Mouse (Mus musculus) heart, adult 11 months (tissue): Measurements from ENCODE around the gene Fbxo3.
"Not testable (repeated sequence)": the region's sequence is repeated elsewhere in the genome, so short reads cannot be mapped to it uniquely, and the experiment has no call there.

Source experiments
- DNase-seq: peaks from one replicate; pipeline ENCODE4 v3.0.0; 2022

The Fbxo3 gene

DNA sequence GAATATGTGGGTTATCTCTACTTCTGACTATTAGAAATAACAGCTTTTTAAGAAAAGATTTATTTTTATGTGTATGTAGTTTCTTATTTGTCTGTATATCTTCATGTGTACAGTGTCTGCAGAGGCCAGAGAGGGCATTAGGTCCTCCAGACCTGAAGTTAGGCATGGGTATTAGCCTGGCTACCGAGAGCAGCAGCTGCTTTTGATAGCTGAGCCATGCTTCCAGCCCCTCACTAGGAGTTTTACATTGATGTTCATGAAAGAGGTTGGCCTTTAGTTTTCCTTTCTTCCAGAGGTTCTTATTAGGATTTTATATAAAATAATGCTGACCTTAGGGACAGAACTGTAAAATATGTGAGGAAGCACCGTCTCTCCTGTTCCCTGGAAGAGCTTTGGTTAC lies 10.7 kb downstream of the Fbxo3 start:
- peak; percentile 51 for DNase-seq

DNA sequence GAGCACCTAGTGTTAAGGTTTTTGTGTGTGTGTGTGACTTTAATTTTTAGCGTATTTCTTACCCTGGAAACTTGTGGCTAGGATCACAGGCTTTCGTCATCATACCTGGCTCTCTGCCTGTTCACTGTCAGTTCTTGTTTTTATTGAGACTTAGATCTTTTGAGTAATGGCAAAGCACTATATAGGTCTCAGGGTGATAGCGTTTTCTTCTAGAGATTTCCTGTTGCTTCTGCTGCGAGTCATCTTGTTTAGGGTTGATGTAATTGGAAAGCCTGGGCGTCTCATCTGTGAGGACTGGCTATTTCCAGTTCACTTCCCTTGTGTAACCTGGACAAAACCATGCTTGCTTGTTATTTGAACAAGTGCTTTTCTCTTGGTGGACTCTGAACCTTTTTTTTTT lies 14.1 kb downstream of the Fbxo3 start:
- DNase-seq = peak; percentile 55

DNA sequence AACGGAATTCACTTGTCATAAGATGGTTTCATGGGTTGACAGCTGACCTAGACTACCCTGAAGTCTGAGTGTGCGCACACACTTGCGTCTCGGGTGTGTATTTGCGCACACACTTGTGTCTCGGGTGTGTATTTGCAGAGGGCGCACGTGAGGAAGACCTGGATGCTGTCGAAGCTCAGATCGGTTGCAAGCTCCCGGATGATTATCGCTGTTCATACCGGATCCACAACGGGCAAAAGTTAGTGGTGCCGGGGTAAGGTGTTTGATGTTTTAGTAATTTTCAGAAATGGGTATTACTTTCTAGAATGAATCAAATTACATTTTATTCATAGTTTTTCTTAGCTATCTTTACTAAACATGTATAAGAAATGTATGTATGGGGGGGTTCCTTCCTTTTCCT lies 15.2 kb downstream of the Fbxo3 start:
- DNase-seq = peak; percentile 66

DNA sequence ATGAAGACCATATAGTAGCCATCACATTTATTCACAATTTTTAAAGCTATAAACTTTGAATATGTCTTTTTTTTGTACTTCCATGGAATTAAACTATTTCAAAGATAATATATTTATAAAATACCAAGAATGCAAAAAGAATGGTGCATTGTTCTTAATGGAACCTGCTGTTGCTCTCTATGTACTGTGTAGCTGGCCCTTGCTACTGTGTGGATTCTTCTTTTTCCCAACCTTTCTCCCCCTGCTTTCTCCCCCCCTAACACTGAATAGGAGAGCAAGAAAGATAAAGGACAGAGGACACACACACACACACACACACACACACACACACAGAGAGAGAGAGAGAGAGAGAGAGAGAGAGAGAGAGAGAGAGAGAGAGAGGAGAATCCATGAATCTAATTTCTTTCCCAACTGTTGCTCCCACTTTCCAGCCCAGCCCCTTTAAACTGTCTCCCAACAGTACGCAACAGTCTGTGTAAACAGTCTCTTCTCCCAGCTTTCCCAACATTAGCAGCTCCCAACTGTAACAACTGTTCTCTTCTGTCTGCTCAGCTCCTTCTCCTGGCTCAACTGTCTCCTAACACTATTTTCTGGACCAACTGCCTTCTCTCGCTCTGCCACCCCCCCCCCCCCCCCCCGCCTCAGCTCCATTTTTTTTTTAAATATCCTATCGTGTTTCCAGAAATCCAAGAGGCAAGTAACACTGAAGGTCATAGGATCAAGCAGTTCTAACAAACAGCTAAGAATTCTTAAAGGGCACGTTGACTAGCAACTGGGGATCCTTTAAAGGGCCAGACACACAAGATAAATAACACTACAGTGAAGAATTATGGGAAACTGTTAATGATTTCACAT lies 16.3 kb downstream of the Fbxo3 start:
- DNase-seq = peak; percentile 63

DNA sequence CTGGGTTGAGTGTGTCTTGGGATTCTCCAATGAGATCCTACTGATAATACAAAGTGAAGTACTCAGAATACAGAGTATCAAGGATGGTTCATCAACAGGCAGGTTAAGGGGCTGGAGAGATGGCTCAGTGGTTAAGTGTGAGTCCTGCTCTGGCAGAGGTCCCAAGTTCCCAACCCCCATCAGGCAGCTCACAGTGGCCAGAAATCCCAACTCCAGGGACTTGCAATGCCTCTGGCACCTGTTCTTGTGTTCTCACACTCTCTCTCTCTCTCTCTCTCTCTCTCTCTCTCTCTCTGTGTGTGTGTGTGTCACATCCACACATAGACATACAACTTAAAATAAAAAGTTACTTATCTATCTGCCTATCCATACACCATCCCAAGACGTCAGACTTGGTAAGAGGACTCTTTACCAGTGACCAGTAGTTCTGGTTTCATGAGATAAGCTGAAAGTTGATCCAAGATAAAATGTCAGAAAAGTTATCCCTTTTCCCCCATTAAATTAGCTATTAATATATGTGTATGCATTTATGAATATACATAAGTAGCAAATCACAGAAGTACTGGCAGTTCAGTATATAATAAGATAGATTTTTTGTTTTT lies 17.1 kb downstream of the Fbxo3 start:
- DNase-seq = peak; percentile 76

DNA sequence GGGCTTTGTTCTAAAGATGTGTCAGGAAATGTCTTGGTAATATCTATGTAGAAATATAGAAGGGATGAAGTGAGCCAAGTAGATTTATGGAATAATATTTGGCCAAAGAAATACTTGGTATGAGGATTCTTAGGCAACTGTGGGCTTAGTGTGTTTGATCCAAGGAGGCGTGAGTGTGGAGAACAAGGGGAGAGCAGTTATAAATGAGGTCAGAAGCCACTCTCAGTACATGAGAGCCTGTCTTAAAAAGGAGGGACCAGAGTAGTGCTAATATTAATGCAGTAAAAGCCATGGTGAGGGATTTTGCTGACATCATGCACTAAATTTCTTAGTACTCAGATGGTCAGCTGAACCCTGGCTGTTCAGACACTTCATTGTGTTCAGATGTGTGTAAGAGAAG lies 30.9 kb downstream of the Fbxo3 start:
- DNase-seq = peak; percentile 19

DNA sequence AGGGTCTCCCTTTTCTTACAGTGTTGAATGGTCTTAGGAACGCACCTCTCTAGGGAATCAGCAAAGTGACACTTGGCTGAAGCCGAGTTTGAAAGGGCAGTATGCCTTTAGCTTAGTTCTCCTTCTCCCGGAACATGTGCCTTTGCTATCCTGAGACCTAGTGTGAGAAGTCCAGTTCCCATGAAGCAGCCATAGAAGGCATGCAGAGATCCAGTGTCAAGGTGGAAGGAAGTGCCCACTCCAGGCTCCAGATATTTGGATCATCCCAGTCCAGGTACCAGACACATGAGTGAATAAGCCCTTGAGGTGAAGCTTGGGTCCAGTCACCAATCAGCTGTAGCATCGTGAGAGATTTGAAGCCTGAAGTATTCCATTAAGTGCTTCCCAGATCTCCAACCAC lies 31.4 kb downstream of the Fbxo3 start:
- peak; percentile 52 for DNase-seq

DNA sequence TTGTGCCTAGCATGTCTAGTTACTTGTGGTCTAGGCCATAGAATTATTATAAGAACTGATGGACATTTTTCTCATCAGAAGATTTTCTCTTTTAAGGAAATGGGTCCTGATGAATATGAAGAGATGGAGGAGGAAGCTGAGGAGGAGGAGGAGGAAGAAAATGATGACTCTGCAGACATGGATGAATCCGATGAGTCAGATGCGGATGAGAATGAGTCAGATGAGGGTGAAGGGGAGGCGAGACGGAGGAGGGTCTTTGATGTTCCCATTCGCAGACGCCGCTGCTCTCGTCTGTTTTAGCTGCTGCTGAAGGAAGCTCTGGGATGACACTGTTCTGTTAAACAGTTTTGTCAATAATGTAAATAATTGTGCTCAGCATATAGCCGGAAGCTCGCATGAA lies 32.3 kb downstream of the Fbxo3 start:
- DNase-seq = peak; percentile 40

DNA sequence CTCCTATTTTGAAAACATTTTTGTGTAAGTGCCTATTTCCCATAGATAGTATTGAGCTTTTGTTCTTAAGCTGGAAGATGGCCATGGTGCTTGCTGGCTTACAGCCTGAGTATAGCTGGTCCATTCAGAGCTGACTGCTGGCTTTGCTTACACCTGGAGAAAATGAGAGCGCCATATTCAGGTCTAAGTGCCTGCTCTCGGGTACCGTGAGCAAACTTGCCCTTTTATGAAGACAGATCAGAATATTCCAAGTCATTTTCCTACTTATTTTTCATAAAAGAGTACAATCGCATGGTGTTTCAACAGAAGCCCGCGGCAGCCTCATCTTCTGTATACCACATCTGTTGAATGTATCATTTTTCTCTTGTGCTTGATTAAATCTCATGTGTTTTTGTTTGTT lies 33.5 kb downstream of the Fbxo3 start:
- DNase-seq = peak; percentile 66

DNA sequence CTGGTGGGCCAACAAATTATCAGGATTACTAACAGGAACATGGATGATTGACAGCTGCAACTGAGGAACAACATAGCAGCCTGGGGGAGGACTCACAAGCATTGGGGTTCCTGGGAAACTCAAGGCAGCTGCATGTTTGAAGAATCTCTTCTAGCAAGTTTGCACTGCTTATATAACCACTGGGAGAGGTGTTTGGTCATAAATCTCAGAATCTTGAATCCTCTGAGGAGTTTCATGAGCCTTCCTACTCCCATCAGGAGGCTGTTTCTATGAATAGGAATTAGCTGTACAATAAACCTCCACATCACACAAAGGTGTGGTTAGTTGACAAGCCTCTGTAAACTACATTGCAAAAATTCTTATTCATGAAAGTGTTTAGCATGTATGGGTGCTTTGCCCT lies 35.1 kb downstream of the Fbxo3 start:
- peak; percentile 55 for DNase-seq

DNA sequence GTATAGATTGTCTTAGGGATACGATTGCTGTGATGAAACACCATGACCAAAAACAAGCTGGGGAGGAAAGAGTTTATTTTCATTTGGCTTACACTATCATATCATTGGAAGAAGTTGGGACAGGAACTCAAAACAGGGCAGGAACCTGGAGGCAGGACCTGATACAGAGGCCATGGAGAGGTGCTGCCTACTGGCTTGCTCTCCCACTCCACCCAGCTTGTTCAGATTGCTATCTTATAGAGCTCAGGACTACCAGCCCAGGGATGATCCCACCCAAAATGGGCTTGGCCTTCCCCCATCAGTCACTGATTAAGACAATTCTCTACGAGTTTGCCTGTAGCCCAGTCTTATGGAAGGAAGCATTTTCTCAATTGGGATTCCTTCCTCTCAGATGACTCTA lies 36.6 kb downstream of the Fbxo3 start:
- peak; percentile 78 for DNase-seq

DNA sequence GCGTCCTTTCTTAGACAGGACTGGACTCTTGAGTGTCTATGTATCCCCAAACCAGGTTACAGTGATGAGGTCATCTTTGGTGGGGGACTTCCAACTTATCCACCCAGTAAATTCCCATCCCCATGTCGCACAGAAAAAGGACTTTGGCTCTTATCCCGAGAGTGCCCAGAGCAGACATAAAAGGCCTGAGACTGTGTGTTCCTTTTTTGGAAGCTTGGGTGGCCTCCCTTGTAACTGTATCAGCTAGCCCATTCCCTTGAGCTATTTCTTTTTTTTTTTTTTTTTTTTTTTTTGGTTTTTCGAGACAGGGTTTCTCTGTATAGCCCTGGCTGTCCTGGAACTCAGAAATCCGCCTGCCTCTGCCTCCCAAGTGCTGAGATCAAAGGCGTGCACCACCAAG lies 38.0 kb downstream of the Fbxo3 start, which contains the start of gene Gm10912:
Gene Gm10912, plus strand, starts transcription at position 301 of the 400 bp plus-strand sequence.
- peak; percentile 57 for DNase-seq

DNA sequence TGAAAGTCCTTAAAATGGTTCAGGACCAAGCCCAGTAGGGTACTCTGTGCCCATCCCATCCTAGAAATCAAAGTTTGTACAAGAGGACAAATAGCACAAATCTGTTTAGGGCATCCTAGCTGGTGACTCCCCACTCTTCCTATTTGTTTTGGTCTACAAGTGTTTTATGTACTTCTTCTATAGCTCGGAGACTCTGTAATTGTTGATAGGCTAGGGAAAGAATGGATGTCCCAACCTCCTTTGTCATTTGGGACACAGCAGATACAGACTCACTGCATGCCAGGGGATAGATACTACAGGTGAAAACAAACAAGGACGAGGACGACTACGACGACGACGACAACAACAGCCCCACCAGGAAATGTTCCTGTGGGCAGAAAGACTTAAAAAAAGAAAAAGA lies 40.9 kb downstream of the Fbxo3 start, which contains the start of gene Gm10799:
Gene Gm10799, minus strand, starts transcription at position 101 of the 400 bp plus-strand sequence.
- not testable (repeated sequence) for DNase-seq

DNA sequence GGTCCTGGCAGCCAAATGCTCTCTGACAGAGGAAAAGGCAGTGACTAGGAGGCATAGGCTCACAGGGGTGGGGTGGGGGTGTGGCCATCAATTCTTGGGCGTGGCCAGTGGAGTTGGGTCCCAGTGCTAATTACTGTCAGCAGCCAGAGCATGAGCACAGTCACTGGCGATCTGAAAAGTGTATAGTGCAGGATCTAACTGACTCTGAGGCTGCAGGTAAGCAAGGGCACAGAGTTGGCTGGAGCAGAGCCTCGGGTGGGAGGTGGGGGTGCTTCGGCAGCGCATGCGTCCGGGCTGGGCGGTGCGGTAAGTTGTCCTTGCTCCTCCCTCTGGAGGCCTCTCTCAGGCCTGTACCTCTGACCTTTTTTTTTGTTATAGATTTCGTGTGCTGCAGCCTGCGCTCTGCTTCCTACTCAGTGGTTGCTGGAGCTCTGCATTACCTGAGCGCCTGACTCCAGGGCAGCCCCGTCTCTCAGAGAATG lies 42.2 kb downstream of the Fbxo3 start, which contains the start of gene Cd59b:
Gene Cd59b, plus strand, starts transcription at position 146 of the 482 bp plus-strand sequence.
- DNase-seq = peak; percentile 95

DNA sequence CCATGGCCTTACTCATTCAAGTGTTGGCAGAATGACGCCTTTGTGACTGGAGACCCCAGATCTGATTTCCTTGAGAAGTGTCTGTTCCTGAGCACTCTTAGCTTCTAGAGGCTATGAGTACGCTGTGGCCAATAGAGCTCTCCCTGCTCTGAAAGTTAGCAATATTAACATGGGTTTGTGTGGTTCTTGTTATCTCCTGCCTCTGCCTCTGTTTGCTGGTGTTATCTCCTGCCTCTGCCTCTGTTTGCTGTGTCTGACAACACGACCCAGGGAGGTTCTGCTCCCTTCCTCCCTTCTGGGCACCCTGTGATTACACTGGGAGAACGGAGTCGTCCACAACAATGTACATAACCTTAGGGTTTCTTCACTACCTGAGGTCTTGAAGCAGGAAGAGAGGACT lies 50.8 kb downstream of the Fbxo3 start:
- DNase-seq = peak; percentile 39

DNA sequence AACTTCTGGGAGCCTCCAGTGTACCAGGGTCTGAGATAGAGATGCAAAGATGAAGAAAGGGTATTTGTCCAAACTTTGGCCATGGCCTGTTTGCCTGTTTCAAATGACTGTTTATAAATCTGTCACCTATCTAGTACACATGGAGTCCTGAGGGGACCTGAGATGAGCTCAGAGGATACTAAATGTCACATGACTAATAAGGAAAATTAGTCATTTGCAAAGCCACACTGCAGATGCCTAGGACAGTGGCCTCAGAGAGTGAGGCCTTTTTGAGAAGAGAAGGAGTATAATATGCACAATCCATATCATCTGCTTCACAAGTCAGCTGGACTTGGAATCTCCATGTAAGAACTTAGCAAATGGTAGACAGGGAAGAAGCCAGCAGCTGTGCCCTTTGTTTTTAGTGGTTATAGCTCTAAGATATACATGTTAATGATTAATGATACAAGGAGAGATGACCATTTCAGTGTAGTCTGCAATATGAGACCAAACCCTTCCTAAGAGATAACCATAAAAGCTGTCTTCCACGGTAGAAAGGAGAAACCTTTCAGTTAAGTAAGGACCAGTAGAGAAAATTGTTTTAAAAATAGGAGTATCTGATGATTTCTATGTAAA lies 54.0 kb downstream of the Fbxo3 start:
- DNase-seq = not testable (repeated sequence)

DNA sequence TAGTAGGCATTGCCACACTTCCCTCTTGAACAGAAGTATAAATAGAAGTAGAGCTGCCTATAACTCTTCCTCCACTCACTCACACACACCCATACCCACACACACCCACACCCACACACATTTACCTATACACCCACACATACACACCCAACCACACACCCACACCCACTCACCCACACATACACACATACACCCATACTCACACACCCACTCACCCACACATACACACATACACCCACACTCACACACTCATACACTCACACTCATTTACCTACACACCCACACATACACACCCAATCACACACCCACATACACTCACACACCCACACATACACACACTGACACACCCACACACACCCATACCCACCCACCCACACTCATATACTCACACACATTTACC lies 55.0 kb downstream of the Fbxo3 start:
- peak; percentile 62 for DNase-seq

DNA sequence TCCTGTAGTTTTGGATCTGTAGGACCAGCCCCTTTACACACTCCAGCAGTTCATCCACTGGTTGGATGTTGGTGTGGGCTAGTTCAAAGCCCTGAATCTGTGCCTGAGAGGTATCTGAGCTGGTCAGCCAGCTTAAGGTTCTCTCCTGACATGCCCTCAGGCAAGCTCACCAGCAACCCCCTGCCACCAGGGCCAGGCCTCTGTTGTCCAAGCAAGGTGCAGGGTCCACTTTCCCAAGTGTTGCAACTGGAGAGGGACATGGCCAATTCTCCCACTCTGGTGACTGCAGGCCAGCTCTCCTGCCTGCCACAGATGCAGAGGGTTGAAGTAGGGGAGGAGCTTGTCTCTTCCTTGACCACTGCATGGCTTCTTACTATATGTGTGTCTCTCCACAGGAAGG lies 56.5 kb downstream of the Fbxo3 start:
- peak; percentile 58 for DNase-seq

DNA sequence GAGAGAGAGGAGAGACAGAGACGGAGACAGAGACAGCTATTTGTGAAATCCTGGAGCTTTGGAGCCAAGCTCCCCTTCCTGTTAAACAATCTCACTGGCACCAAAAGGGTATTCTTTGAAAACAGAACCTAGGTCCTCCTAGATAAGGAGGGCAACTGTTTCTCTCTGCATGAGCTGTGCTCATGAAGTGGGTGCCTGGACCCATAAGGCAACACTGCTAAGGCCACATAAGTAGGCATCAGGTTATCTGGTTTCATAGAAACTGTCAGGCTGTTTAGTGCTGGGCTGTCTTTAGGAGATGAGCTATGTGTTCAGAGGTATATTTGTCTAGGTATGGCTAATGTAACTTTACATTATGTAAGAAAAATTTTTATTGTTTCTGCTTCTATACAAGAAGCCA lies 60.0 kb downstream of the Fbxo3 start:
- peak; percentile 19 for DNase-seq

DNA sequence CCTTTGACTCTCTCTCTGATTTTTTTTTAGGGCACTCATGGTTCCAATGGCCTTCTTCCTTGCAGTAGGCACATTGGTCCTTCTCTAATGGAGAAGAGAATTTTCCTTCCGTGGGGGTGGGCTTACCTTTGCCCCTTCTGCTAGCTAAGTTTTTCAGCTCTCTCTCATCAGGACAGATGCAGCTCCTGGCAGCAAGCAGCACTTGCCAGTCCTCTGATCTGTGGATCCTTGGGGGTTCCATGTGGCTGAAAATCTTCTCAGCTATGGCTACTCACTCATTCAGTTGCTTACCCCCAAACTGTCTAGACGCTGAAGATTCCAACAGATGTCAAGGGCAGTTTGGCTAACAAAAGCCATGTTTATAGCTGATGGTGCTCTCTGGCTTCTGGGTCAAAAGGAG lies 65.8 kb downstream of the Fbxo3 start:
- DNase-seq = peak; percentile 75

DNA sequence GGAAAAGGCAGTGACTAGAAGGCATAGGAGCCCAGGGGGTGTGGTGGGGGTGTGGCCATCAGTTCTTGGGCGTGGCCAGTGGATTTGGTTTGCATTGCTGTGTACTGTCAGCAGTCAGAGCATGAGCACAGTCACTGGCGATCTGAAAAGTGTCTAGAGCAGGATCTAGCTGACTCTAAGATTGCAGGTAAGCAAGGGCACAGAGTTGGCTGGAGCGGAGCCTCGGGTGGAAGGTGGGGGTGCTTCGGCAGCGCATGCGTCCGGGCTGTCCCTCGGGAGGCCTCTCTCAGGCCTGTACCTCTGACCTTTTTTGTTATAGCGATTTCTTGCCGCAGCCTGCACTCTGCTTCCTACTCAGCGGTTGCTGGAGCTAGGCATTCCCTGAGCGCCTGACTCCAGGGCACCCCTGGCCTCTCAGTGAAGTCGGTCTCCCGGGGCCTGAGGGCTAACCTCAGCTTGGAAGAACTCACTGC lies 68.3 kb downstream of the Fbxo3 start, which contains the start of gene Cd59a:
Gene Cd59a, plus strand, starts transcription at position 61 of the 473 bp plus-strand sequence.
- DNase-seq = peak; percentile 99

DNA sequence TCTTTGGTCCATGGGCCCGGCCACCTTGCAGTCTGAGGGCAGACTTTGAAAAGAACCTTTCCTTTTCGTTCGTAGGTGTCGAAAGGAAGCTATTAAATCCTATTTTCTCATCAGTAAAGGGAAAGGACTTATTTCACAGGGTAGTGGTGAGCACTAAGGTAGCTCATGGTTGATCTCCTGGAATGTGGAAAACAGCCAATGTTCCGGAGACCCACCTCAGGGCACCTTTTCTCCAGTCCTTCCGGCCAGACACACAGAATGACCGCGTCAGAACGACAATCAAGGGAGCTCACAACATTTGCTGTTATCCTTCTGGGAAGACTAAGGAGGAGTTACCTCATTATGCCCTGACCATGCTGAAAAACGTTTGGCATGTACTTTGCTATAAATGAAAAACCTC lies 68.7 kb downstream of the Fbxo3 start:
- no peak for DNase-seq

DNA sequence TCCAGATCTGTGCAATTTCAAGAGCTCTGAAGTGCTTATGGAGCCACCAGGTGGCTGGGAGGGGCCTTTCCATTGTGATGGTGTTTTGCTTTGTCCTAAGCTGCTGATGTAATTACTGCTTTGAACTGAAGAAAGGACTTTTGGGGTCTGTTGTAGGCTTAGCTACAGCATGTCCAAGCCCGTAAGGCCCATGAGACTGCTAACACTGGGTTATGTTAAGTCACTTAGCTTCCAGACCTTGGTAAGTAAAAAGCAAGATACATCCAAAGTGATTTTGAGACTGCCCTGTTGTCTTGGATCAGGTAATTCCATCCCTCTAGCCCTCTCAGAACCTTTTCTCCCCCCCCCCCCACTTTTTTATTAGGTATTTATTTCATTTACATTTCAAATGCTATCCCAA lies 69.3 kb downstream of the Fbxo3 start:
- peak; percentile 82 for DNase-seq
